Mouse (Mus musculus) R1 (cell line): Measurements from ENCODE around the gene Patl2.

Experiments used
- DNase-seq: peaks from one replicate; pipeline ENCODE4 v3.0.0-alpha.2; 2018; ENCODE audit warnings: low read depth, low spot score

The Patl2 gene

GRCm38 (mm10) chr2:122172188-122172587, 13.8 kb downstream of the Patl2 start:
- DNase-seq, result no peak

- DNase-seq, result no peak
These were observed 14.7 kb downstream of the Patl2 start for GRCm38 (mm10) chr2:122171292-122171691.

- DNase-seq, result no peak
These were observed 21.7 kb downstream of the Patl2 start for GRCm38 (mm10) chr2:122164293-122164692.

- no peak for DNase-seq
These were observed 22.4 kb downstream of the Patl2 start for GRCm38 (mm10) chr2:122163430-122164195.

GRCm38 (mm10) chr2:122162529-122162928, 23.5 kb downstream of the Patl2 start:
- DNase-seq, result no peak

GRCm38 (mm10) chr2:122161542-122161941, 24.4 kb downstream of the Patl2 start:
- DNase-seq, result peak; percentile 45

GRCm38 (mm10) chr2:122160680-122161079, 25.3 kb downstream of the Patl2 start, which contains the start of gene Trim69:
Trim69 (plus strand) TSS chr2:122160700.
- DNase-seq, result peak; percentile 82

GRCm38 (mm10) chr2:122159667-122160066, 26.3 kb downstream of the Patl2 start:
- DNase-seq, result no peak

GRCm38 (mm10) chr2:122158362-122158802, 27.6 kb downstream of the Patl2 start:
- peak; percentile 26 for DNase-seq

- no peak for DNase-seq
These were observed 28.4 kb downstream of the Patl2 start for GRCm38 (mm10) chr2:122157561-122157960.

- DNase-seq, result peak; percentile 37
These were observed 29.8 kb downstream of the Patl2 start for GRCm38 (mm10) chr2:122156051-122156700.

- no peak for DNase-seq
These were observed 30.7 kb downstream of the Patl2 start for GRCm38 (mm10) chr2:122155292-122155691.

GRCm38 (mm10) chr2:122154479-122154878, 31.5 kb downstream of the Patl2 start:
- no peak for DNase-seq

- DNase-seq, result no peak
These were observed 32.2 kb downstream of the Patl2 start for GRCm38 (mm10) chr2:122153681-122154365.

- no peak for DNase-seq
These were observed 33.1 kb downstream of the Patl2 start for GRCm38 (mm10) chr2:122152850-122153249.

- DNase-seq, result no peak
These were observed 34.8 kb downstream of the Patl2 start for GRCm38 (mm10) chr2:122151221-122151620.

GRCm38 (mm10) chr2:122149716-122150115, 36.3 kb downstream of the Patl2 start:
- no peak for DNase-seq

GRCm38 (mm10) chr2:122149316-122149715, 36.7 kb downstream of the Patl2 start:
- DNase-seq, result no peak

- DNase-seq, result no peak
These were observed 37.6 kb downstream of the Patl2 start for GRCm38 (mm10) chr2:122148242-122148917.

GRCm38 (mm10) chr2:122147508-122148241, 38.3 kb downstream of the Patl2 start, which contains the start of gene B2m:
B2m (plus strand) TSS chr2:122147686.
- peak; percentile 90 for DNase-seq

- no peak for DNase-seq
These were observed 39.3 kb downstream of the Patl2 start for GRCm38 (mm10) chr2:122146687-122147086.
